Mouse (Mus musculus): ENCODE measurements around the gene Mrnip.
A peak's percentile ranks its signal among the peaks of the same experiment; 100 is the strongest.
"Not testable (repeated sequence)": the region's sequence is repeated elsewhere in the genome, so short reads cannot be mapped to it uniquely, and the experiment has no call there.

Gene Mrnip

GRCm38 (mm10) chr11:50174111-50174729 lies at the start of gene Mrnip:
Mrnip (plus strand) TSS chr11:50174444.
- DNase-seq = not testable (repeated sequence)

- no peak for DNase-seq
These were observed 46.5 kb upstream of the Mrnip start for GRCm38 (mm10) chr11:50127781-50128180.

GRCm38 (mm10) chr11:50130811-50131766 lies 43.2 kb upstream of the Mrnip start, which contains the start of gene Tbc1d9b:
Tbc1d9b (plus strand) TSS chr11:50131396.
- peak; percentile 86 for DNase-seq

GRCm38 (mm10) chr11:50131801-50132201 lies 42.4 kb upstream of the Mrnip start:
- DNase-seq = no peak

GRCm38 (mm10) chr11:50132265-50132664 lies 42.0 kb upstream of the Mrnip start:
- no peak for DNase-seq

- DNase-seq = no peak
These were observed 39.9 kb upstream of the Mrnip start for GRCm38 (mm10) chr11:50134136-50134859.

GRCm38 (mm10) chr11:50138206-50138822 lies 35.9 kb upstream of the Mrnip start:
- no peak for DNase-seq

- no peak for DNase-seq
These were observed 34.7 kb upstream of the Mrnip start for GRCm38 (mm10) chr11:50139571-50139970.

GRCm38 (mm10) chr11:50145529-50145928 lies 28.7 kb upstream of the Mrnip start:
- no peak for DNase-seq

GRCm38 (mm10) chr11:50146121-50146520 lies 28.1 kb upstream of the Mrnip start:
- no peak for DNase-seq

- no peak for DNase-seq
These were observed 26.8 kb upstream of the Mrnip start for GRCm38 (mm10) chr11:50147267-50147957.

GRCm38 (mm10) chr11:50147958-50148476 lies 26.2 kb upstream of the Mrnip start:
- DNase-seq = no peak

GRCm38 (mm10) chr11:50149200-50149599 lies 25.0 kb upstream of the Mrnip start:
- no peak for DNase-seq

GRCm38 (mm10) chr11:50149603-50150150 lies 24.6 kb upstream of the Mrnip start:
- DNase-seq = no peak

- DNase-seq = no peak
These were observed 22.9 kb upstream of the Mrnip start for GRCm38 (mm10) chr11:50151374-50151773.

- DNase-seq = no peak
These were observed 20.1 kb upstream of the Mrnip start for GRCm38 (mm10) chr11:50154166-50154565.

- no peak for DNase-seq
These were observed 19.3 kb upstream of the Mrnip start for GRCm38 (mm10) chr11:50154777-50155520.

GRCm38 (mm10) chr11:50155785-50156184 lies 18.5 kb upstream of the Mrnip start:
- no peak for DNase-seq

- DNase-seq = no peak
These were observed 17.5 kb upstream of the Mrnip start for GRCm38 (mm10) chr11:50156725-50157258.

GRCm38 (mm10) chr11:50158346-50158745 lies 15.9 kb upstream of the Mrnip start:
- no peak for DNase-seq

- no peak for DNase-seq
These were observed 14.9 kb upstream of the Mrnip start for GRCm38 (mm10) chr11:50159347-50159746.
